Mouse (Mus musculus) MN1 (cell line): ENCODE measurements around the gene Wdr83os.

ENCODE experiments used
- DNase-seq: peaks from one replicate; pipeline ENCODE4 v3.0.0-alpha.2; 2016; ENCODE audit warnings: low spot score

Gene Wdr83os

GRCm38 (mm10) chr8:85080532-85081215 is at the start of gene Wdr83os:
Wdr83os (plus strand) TSS chr8:85080740.
- DNase-seq: peak; percentile 84

- no peak for DNase-seq
These were observed 47.8 kb upstream of the Wdr83os start for GRCm38 (mm10) chr8:85032622-85033311.

GRCm38 (mm10) chr8:85033867-85034266 is 46.7 kb upstream of the Wdr83os start:
- no peak for DNase-seq

- no peak for DNase-seq
These were observed 45.8 kb upstream of the Wdr83os start for GRCm38 (mm10) chr8:85034764-85035163.

GRCm38 (mm10) chr8:85035165-85035727 is 45.3 kb upstream of the Wdr83os start:
- DNase-seq: no peak

GRCm38 (mm10) chr8:85035728-85036310 is 44.7 kb upstream of the Wdr83os start:
- DNase-seq: peak; percentile 44

GRCm38 (mm10) chr8:85036381-85036717 is 44.2 kb upstream of the Wdr83os start:
- no peak for DNase-seq

- DNase-seq: peak; percentile 99
These were observed 43.7 kb upstream of the Wdr83os start, which contains the start of gene Tnpo2 for GRCm38 (mm10) chr8:85036718-85037365. Tnpo2 (plus strand) TSS chr8:85036915.

GRCm38 (mm10) chr8:85037366-85037680 is 43.2 kb upstream of the Wdr83os start:
- peak; percentile 67 for DNase-seq

- DNase-seq: peak; percentile 71
These were observed 42.6 kb upstream of the Wdr83os start for GRCm38 (mm10) chr8:85037681-85038531.

- no peak for DNase-seq
These were observed 36.9 kb upstream of the Wdr83os start for GRCm38 (mm10) chr8:85043619-85044018.

GRCm38 (mm10) chr8:85057367-85057766 is 23.2 kb upstream of the Wdr83os start:
- no peak for DNase-seq

- DNase-seq: peak; percentile 93
These were observed 20.5 kb upstream of the Wdr83os start, which contains the start of gene Fbxw9 for GRCm38 (mm10) chr8:85059879-85060616. Fbxw9 (plus strand) TSS chr8:85060055.

GRCm38 (mm10) chr8:85062603-85063002 is 17.9 kb upstream of the Wdr83os start:
- no peak for DNase-seq

- no peak for DNase-seq
These were observed 15.3 kb upstream of the Wdr83os start for GRCm38 (mm10) chr8:85065213-85065612.

GRCm38 (mm10) chr8:85067155-85067554 is 13.4 kb upstream of the Wdr83os start:
- no peak for DNase-seq

- no peak for DNase-seq
These were observed 12.6 kb upstream of the Wdr83os start, which contains the start of gene Gm5741 for GRCm38 (mm10) chr8:85067982-85068381. Gm5741 (minus strand) TSS chr8:85067982.

- peak; percentile 36 for DNase-seq
These were observed 9.5 kb upstream of the Wdr83os start for GRCm38 (mm10) chr8:85071041-85071440.

GRCm38 (mm10) chr8:85071514-85072281 is 8.8 kb upstream of the Wdr83os start, which contains the start of gene Dhps:
Dhps (plus strand) TSS chr8:85071757.
- peak; percentile 94 for DNase-seq
